Mouse (Mus musculus) lung, postnatal 10 days (tissue): ENCODE data around the gene Gfra1.

Experiments
- DNase-seq: peaks from one replicate; pipeline ENCODE4 v3.0.0; 2021

Gene Gfra1

GRCm38 (mm10) chr19:58389466-58389865 lies 66.2 kb downstream of the Gfra1 start:
- DNase-seq, result no peak

- no peak for DNase-seq
These were observed 66.8 kb downstream of the Gfra1 start for GRCm38 (mm10) chr19:58388851-58389447.

- no peak for DNase-seq
These were observed 72.4 kb downstream of the Gfra1 start for GRCm38 (mm10) chr19:58383273-58383672.

GRCm38 (mm10) chr19:58382535-58382934 lies 73.2 kb downstream of the Gfra1 start:
- peak; percentile 3 for DNase-seq

DNA sequence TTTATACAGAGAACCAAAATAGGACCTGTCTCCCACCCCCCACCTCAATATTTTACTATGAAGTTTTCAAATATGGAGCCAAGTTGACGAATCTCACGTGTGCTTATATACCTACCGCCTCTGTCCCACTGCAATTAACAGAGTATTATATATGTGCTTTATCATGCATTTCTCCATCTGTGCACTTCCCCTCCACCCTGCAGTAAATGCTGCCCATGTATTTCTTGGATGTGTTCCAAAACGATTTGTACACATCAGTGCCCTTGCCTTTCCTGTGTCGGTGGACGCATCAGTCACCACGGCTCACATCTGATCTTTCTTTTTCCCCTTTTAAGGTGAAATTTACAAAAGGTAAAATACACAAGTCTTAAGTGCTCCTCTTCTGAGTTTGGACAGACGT lies 77.7 kb downstream of the Gfra1 start:
- no peak for DNase-seq

DNA sequence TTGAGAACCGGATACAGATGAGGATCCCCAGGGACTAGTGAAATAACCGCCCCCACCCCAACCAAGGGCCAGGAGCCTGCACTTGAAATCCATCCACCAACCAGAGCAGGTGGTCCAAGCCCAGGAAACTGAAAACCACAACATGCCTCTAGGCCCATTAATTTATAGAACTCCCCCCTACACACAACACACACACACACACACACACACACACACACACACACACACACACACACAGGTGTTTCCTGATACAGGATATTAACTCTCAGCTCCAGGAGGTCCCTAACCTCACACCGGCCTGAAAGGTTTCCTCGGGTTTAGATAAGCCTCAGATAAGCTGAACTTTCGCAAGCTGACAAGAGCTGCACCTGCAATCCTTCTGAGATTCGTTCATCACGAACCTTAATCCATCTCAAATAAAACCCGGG lies 79.0 kb downstream of the Gfra1 start:
- no peak for DNase-seq

GRCm38 (mm10) chr19:58374648-58375047 lies 81.1 kb downstream of the Gfra1 start:
- DNase-seq, result no peak

- DNase-seq, result no peak
These were observed 81.6 kb downstream of the Gfra1 start for GRCm38 (mm10) chr19:58374155-58374554.

GRCm38 (mm10) chr19:58368513-58368912 lies 87.2 kb downstream of the Gfra1 start:
- no peak for DNase-seq

GRCm38 (mm10) chr19:58364688-58365087 lies 91.0 kb downstream of the Gfra1 start:
- no peak for DNase-seq

DNA sequence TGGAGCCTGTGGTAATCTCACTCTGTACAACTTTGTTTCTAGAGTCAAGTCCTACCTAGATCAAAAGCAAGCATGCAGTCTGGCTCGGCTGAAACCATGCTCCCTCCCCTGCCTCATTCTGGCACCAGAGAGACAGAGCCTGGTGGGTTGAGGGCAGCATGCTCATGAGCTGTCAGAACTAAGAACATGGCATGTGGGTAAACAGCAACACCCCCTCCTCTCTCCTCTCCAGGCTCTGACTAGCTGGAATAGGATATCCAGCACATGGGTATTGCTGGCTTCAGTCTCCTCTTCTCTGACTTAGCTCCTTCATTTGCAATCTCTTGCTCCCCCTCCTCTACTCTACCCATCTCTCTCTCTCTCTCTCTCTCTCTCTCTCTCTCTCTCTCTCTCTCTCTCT lies 94.7 kb downstream of the Gfra1 start:
- no peak for DNase-seq

- DNase-seq, result no peak
These were observed 97.6 kb downstream of the Gfra1 start for GRCm38 (mm10) chr19:58358063-58358462.

GRCm38 (mm10) chr19:58353953-58354352 lies 101.8 kb downstream of the Gfra1 start:
- DNase-seq, result no peak

GRCm38 (mm10) chr19:58353260-58353870 lies 102.3 kb downstream of the Gfra1 start:
- DNase-seq, result no peak

- no peak for DNase-seq
These were observed 105.8 kb downstream of the Gfra1 start for GRCm38 (mm10) chr19:58349890-58350408.

- DNase-seq, result no peak
These were observed 110.6 kb downstream of the Gfra1 start for GRCm38 (mm10) chr19:58345137-58345536.

GRCm38 (mm10) chr19:58341351-58341750 lies 114.4 kb downstream of the Gfra1 start:
- no peak for DNase-seq

DNA sequence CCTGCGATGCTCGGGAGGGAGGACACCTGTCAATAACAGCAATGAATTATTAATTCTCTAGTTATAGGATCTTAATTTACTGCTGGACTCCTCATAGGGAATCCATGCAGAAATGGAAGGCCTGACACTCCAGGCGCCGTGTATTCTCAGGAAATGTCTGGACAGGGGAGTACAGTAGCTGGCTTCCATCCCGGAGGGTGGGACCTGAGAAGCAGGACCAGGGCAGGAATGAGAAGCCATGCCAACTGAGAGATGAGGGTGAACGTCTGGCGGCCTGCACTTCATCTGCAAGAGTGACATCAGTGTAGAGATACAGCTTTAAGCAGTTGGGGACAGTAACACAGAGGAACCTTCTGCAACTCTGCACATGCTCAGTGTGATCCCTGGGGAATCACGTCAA lies 115.5 kb downstream of the Gfra1 start:
- DNase-seq, result no peak

DNA sequence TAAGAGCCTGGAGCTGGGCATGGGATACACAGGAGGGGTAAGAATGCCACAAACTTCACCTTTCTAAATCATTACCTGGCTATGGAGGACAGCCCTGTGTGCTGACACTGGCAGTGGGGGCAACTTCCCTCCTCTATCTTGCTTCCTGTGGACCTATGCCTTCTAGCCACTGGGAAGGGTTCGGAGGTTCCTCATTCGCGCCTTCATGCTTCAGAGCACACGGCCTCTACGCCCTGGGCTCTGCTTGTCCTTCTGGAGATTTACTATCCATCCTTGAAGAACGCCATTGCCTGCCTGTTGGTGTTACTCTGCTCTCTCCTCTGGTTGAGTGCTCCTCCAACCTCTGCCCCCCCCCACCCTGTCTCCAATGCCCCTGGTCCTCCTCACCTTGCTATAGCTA lies 118.9 kb downstream of the Gfra1 start:
- no peak for DNase-seq

DNA sequence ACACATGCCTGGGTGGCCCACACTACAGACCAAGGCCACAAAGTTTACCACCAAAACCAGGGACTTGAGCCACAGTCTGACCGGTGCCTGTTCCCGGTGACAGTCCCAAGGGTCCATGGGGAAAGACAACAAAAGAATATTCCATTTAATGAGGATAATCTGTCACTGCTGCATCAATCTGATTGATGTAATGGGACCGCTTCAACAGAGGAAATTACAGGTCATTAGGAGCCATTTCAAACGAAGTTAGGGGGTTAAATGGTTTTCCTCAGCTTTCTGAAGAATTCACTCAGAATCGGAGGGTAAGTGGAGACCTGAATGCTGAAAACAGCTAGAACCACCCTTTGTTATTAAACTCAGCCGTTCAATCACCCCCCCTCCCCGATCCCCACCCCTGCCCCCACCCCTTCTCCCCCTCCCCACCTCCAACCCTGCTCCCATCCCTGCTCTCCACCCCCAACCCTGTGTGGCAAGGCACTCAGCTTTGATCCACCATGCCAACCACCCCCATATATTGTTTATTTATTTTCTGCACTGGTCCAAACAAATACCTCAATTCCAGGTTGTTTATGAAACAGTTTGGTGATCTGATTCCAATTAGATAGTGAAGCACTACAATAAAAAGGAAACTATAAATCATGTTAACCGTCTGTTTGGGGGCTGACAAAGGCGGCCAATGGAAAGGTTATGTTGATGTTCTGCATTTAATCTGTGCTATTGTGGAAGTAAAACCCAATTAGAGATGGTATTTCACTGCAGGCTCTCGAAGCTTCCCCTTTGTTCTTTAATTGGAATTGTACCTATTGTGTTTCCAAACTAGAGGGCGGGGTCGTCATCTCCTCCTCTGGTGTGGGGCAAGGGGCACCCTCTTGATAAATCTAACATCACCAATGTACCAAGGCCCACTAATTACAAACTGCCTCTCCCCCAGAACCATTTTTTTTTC lies 119.9 kb downstream of the Gfra1 start:
- DNase-seq, result no peak

DNA sequence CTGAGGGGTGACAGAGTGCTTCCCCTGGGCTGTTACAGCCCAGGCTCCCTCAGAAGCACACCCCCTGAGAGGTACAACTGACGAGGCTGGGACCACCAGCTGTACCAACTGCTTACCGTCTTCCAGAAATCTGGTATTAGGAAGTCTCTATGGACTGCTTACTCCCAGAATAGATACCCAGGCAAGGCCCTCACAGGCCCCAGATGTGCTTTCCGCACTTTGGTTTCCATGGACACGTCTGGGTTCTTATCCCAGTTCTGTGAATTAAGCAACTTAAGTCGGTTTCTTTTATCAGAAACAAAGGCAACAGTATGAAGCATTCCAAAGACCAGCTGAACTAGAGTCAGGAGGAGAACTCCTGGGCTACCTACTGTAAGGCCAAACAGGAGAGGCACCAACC lies 126.4 kb downstream of the Gfra1 start:
- DNase-seq, result no peak

- DNase-seq, result no peak
These were observed 127.7 kb downstream of the Gfra1 start for GRCm38 (mm10) chr19:58328014-58328413.

DNA sequence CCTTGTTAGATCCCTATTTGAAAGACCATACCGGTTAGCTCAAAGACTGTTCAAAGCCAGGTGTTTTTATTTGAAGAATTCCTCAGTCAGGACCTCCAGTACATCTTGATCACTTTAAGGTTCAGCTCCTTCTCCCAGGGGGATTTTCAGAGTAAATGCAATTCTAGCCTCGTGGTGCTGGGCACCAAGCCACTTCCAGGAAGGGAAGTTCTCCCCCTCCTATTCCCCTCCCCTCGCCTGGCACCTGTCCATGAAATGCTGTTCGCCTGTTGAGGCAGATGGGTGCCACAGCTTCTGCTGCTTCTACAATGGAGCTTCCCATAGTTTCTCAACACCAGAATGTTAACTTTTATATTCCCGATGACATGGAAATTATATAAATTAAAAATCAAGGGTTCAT lies 139.2 kb downstream of the Gfra1 start:
- DNase-seq, result peak; percentile 22

DNA sequence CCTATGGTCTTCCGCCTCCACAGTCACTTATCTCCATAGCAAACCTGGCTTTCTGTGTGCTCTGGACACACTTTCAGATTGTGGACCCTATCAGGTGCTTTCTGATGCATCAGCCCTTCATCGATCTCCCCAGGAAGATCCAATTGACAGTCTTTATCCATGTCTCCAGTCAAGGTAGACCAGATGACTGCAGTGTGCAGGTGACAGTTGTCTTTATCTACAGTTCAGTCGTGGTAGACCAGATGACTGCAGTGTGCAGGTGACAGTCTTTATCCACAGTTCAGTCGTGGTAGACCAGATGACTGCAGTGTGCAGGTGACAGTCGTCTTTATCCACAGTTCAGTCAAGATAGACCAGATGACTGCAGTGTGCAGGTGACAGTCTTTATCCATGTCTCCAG lies 140.0 kb downstream of the Gfra1 start:
- DNase-seq, result no peak
